Mouse (Mus musculus): ENCODE data around the gene Ndufa11.

GRCm38 (mm10) chr17:56688045-56688444 is 29.5 kb upstream of the Ndufa11 start:
- TF ChIP-seq CTCF (IDR thresholded peaks at IDR 0.05; ENCODE audit: low read depth) (no peak), EP300 (IDR thresholded peaks at IDR 0.05; ENCODE audit: low read depth) (peak; percentile 96)

Measured in liver, embryonic 14.5 days (tissue).